Mouse (Mus musculus) G1E-ER4 (cell line): ENCODE data around the gene Tfap2d. TPM values are rescaled to one million over a fixed set of nuclear protein-coding genes. Genes with fewer than 3 reads are reported as not detected.

Experiments used
- GATA1 ChIP-seq: IDR thresholded peaks from one replicate; pipeline ENCODE4 v1.8.0; 2012; ENCODE audit warnings: low read length, inconsistent platforms
- polyA plus RNA-seq: library from polyadenylated mRNA; stranded (reverse); fragments of >175 nt; gene quantifications from 2 replicates; pipeline ENCODE4 v1.2.3, GENCODE M21; 2012

Tfap2d gene
- polyA plus RNA-seq, 1 experiment, result not detected

DNA sequence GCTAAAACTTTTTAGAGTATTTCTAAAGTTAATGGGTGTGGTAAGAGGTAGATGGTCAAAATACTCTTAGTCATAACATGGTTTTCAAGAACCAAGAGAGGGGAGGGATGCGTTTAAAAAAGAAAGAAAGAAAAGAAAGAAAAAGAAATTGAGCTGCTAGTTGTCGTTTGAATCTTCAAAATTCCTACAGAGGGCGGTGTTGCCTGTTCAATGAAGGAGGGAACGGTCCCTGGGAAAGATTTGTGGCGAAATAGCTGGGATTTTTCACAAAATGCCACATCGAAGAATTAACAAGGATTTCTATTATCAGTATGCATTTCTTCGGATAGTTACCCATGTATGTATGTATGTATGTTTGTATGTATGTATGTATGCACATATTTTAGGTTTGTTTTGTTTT, 103.4 kb downstream of the Tfap2d start:
- TF ChIP-seq GATA1, result no peak

DNA sequence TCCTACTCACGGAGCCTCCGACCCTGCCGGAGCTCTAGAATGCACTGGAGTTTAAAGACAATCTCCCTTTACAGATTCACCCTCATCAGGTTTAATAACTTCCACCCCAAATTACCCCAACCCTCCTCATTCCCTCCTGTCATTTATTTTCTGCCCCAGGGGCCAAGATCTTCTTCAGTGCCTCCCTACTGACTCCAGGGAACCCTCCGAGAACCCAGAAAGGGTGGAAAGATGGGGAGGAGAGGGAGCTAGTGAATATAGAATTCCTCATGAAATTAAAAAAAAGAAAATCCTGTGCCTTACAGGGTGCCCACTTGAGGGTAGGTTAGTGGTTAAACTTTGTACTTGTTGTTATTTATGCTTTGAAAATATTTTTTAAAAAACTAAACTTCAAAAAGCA, 104.8 kb downstream of the Tfap2d start:
- no peak for TF ChIP-seq GATA1

DNA sequence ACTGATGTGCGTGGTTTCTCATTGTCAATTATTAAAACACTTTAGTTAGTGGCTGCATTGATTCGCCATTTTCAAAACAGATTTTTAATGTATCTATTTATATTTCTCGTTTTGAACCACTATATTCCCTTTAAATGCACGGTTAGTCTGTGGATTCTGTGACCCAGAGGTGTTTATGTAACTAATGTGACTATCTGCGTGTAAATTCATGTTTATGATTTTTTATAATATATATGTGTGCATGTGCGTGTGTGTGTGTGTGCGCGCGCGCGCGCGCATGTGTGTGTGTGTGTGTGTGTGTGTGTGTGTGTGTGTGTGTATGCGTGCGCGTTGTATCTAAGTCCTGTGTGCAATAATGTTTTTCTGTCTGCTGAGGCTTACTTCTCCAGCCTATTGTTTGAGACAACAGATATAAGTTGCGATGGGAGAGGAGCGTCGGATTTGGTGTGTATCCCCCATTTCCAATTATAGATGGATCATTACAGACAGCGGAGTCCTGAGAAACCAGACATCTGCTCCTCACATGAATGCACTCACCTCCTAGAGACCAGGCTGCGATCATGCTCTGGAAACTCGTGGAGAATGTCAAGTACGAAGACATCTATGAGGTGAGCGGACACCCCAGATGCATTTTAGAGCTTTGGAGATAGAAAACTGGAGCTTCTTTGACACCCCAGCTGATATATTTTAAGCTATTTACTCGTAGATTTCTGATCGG, 106.0 kb downstream of the Tfap2d start, which contains the start of gene Tfap2b:
Tfap2b (plus strand) TSS at position 274 of the 718 bp plus-strand sequence.
- TF ChIP-seq GATA1, result no peak

DNA sequence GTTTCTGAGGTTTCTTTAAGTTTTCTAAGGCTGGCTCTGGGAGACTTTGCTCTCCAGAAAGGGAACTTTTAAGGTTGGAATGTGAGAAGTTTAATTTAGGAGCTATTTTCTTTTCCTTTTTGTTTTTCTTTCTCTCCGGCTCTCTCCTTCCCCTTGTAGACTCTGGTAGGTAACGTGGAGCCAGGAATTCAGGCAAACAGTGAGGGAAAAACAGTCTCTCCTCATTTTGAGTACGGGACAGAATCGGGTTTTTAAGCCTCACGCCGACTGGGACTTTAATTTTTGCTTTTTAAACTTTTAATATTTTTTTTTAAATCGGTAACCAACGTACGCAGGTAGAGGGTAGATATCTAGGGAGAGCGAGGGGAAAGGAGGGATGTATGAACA, 106.5 kb downstream of the Tfap2d start:
- no peak for TF ChIP-seq GATA1

DNA sequence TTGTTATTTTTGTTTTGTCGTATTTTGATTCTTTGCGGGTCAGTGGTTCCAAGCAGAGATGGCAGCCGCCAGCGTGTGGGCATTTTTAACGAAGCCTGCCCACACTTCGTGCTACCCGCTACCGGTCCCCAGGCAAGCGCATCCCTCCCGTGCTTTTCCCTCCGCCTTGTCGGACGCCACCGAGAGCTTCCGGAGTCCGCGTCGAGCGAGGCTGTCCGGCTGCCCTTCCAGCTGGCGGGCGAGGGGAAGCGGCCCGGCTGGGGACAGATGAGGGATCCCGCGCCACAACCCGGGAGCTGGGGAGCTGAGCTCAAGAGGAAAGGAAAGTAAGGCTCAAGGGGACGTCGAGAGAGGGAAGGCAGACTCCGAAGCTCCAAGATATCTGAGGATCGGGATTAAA, 107.0 kb downstream of the Tfap2d start:
- TF ChIP-seq GATA1, result no peak

DNA sequence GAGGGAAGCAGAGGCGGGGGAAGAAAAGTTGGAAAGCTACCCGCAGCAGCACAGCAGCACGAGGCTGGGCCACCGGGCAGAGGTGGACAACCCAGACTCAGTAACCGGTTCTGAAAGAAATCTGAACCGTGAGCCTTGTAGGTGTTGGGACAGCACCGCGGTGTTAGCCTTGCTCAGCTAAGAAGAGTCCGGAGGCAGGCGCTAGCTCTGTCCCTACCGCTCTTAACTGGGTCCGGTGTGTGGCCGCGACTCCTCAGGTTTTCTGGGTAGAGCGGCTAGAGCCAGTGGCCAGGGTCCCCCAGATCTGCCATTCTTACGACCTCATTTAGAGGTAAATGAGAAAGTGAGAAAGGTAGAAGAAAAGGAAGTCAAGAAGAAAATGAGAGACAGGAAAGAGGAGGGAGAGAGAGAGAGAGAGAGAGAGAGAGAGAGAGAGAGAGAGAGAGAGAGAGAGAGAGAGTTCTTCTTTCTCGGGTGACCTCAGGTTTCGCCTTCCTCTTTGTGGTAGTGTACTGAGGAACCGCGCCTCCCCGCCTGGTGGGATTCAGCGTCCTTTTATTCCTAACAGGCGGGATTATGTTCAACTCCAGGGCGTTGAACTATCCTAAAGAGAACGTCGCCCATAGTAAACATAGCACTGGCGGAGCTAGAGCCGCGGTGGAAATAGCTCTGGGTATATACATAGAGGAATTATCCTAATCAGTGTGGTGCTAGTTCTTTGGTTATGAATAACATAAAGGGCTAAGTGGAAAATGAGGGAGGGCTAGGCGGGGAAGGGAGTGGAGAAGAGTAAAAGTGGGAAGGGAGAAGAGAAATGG, 107.6 kb downstream of the Tfap2d start:
- no peak for TF ChIP-seq GATA1

DNA sequence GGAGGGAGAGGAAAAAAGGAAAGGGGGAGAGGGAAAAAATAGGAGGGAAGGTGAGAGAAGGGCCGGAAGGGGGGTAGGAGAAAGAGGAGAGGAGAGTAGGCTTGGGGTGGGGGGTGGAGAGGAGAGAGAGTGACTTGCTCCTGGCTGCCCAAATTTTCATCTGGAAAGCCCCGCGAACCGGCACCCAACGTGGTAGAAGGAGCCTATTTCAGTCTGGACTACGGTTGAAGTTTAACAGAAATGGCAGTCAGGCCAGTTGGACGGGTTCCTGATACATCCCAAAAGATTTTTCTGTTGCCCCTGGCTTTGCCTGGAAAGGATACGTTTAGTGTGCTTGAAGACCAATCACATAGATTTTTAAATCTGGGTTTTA, 108.2 kb downstream of the Tfap2d start:
- TF ChIP-seq GATA1, result no peak

DNA sequence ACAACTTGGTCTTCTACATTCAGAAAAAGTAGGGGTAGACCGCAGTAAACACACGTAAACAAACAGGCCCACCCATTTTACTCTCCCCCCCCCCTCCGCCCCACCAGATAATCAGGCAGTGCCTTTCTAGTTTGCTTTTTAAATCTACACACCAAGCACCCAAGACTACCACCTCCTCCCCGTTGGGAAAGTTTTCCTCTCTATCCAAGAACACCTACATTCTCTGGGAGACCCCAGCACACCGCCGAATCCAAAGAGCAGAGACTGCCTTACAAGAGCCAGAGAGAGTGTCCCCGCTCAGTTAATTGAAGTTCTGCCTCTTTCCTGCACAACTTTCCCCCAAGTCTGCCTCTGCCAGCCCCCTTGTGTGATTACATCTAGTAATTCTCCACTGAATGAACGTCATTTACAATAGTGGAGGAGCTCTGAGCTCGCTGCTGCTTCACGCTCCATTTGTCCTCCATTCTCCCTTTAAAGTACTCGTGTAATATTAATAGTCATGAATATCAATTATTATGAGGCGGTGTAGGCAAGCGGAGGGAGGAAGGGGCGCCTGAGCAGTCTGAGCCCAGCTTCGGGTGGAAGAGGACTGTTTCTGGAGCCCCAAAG, 108.8 kb downstream of the Tfap2d start:
- TF ChIP-seq GATA1, result no peak

DNA sequence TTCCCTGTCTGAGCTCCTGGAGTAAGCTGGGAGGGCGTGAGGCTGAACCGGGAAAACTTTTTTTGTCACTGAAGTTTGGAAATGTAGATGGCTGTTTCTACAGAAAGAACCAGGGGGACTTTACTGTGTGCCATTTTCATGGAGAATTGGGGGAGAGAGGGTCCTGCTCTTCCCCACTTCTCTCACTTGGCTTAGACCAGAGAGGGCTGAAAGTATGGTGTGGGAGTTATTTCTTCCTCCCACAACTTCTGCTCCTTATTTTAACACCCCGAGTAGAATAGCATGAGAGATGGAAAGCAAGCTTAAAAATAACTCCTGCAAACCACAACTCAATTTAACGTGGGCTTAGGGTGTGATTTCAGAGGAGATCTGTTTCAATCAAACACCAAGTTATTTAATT, 109.9 kb downstream of the Tfap2d start:
- TF ChIP-seq GATA1, result no peak

DNA sequence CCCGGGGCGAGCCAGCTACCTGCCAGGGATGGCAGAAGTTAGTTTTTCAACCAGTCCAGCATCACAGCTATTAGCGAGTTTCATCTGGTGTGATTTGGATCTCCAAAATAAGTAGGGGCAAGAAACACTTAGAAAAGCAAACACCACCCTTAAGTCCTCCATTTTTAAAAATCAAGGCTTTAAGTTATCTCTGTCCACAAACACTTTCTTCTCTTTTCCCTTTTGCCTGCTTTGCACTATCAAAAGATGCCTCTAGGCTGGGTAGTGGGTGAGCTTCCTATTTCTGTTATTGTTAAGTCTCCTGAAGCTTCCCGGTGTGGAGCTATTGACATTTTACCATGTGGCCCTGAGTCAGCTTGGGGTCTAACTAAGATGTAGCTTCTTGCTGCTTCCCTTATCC, 110.3 kb downstream of the Tfap2d start:
- no peak for TF ChIP-seq GATA1

DNA sequence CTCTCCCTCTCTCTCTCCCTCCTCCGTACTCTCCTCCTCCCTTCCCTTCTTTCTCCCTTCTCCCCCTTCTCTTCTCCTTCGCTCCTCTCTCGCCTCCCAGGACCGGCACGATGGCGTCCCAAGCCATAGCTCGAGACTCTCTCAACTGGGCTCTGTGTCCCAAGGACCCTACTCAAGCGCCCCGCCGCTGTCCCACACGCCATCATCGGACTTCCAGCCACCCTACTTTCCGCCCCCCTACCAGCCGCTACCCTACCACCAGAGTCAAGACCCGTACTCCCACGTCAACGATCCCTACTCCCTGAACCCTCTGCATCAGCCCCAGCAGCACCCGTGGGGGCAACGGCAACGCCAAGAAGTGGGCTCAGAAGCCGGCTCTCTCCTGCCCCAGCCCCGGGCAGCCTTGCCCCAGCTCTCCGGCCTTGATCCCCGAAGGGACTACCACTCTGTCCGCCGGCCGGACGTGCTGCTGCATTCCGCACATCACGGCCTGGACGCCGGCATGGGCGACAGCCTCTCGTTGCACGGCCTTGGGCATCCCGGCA, 111.1 kb downstream of the Tfap2d start:
- no peak for TF ChIP-seq GATA1

Other genes with a start within 250 kb of the Tfap2d start
- gene Tfap2b, start 105.9 kb downstream of the Tfap2d start, polyA plus RNA-seq, result not detected in 2 replicates